Mouse (Mus musculus) ovary, postnatal 10 days (tissue): Measurements from ENCODE around the gene Mettl11b.
"Not testable (repeated sequence)": the region's sequence is repeated elsewhere in the genome, so short reads cannot be mapped to it uniquely, and the experiment has no call there.

ENCODE experiments used
- DNase-seq: peaks from one replicate; pipeline ENCODE4 v3.0.0; 2022; ENCODE audit warnings: low spot score

Gene Mettl11b

DNA sequence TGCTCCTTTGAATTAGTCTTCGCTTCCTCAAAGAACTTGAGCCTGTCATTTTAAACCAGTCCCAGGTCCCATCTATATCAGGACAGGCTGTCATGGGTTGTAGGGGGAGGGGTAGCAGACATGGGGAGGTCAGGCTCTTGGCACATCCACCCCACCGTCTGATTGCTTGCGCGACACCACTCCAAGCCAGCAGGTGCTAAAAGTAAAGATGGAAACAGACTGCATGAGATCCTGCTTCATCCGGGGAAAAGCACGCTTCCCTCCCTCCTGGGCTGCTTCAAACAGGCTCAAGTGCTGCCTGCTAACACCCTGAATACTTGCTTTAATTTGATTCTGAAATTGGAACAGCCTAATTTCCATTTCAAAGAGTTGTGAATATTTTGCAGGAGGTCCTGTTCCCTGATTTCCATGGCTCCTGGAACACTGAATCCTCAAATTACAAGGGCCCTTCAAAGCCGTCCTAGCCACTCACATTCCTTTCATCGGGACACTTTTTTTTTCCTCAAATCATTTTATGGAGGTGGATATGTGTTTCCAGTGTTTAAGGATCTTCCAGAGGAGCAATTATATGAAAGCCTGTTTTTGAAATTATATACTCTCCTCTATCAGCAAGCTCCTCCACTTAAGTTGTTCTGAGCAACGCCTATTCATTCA is at the start of gene Mettl11b:
TSS of gene Mettl11b (minus strand) at position 127 of the 654 bp plus-strand sequence.
- no peak for DNase-seq

DNA sequence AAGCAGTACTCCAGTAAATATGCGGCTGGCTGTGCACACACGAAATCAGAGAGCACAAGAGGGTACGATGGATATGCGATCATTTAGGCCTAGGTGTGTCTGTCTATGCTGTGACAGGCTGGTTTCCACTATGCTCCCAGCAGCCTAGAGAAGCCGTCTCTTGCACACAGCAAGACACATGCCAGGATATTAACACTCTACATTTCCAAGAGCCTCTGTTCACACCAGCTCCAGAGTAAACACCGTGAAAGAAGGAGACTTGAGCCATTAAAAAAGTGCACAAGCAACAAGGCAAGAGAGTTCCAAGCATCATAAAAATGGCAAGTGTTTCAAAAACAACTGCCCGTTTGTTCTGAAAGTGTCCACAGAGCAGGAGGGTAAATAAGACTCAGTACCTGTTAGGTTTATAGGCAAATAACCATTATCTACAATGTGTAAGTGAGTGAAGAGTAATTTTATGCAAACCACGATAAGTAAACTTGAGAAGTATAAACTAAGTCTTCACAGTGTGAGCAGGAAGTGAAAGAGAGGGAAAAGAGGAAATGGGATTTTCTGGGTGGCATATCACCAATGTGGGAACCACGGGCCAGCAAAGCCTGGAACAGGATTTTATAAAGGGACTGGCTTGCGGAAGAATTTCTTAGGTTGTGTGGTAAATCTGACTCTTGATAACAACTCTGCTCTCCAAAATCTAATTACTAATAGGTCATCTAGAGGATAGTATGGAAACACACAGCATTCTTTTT is 32.6 kb upstream of the Mettl11b start:
- DNase-seq: no peak

DNA sequence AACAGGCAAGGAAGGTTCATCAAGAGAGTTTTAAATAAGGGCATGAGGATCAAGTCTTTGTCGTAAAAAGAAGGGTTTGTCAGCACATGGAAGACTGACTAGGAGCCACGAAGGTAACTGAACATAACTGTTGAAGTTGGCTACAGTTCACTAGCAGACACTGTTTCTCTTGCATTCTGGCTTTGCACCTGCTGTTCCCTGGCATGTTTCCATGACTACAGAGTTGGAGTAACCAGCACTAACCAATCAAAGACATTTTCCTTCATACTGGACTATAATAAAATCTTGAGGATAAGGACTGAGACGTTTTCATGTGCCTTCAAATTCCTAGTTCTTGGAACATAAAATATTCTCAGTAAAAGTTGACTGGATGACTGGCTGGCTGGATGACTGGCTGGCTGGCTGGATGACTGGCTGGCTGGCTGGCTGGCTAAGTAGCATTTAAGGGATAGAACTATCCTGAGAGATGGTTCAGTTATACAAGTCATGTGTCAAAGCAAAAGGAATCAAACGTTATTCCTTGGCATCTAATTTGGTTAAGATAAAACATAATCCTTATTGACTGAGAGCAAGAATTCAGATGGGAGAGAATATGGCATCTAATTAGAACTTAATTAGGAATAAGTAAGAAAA is 26.4 kb upstream of the Mettl11b start:
- DNase-seq: no peak

DNA sequence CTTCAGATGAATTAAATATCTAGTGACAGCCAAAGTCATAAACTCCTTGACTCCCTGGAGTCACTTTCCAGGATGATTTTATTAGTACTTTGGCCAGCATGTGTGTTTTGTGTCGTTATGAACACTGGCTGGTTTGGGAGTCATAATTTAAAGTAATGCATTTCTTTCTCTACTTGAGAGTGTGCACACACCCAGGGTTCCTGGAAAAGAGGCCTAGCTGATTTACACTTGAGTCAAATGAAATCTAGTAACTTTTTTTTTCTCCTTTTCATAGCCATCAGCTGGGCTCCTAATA is 12.2 kb upstream of the Mettl11b start:
- DNase-seq: no peak

DNA sequence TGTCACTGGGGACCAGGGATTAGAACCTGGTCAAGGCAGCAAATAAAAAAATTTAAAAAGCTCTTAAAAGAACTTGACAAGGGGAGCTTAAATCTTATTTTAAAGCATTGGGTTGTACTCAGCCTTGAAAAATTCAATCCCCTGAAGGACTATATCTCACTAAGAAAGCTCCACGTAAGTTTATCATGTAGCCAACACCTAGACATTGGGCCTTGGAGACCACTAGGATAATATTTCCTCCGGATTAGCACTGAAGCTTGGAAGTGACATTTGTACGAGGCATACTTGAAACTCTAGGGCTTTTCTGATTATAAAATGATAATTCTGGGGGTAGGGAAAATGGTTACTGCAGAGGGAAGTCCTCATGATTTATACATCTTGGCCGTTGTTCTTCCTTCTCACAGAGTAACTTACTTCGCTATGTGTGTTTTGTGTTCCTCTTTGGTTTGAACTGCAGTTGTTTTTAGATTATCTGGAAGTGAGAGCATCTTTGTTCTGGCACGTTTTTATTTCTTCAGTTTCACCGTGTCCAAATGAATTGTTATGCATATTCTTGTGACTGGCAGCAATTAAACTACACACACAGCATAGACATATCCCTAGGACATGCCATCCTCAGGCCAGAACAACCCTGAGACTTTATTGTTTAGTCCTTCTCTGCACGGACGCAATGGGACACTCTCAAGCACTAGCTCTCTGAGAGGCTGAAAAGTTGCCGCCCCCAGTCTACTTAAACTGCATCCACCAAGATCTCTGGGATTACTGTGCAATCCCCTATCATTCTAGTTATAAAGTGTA is 11.6 kb upstream of the Mettl11b start:
- DNase-seq: no peak

DNA sequence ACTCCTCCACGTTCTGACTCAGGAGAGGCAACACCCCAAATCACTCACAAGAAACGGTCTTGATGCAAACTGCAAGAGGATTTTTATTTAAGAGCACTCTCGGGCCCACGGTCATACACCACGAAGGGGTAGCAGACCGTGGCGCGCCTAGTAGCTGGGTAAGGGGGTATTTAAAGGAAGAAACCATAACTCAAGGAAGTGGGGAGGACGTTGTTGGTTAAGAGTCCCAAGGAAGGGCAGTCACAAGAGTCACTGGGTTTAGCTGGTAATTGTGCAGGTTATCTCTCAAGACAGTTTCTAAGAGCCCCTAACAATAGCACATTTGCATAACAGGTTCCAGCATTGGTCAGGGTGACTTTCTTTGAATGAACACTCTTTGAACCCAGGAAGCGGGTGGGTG is 6.1 kb upstream of the Mettl11b start:
- DNase-seq: not testable (repeated sequence)

DNA sequence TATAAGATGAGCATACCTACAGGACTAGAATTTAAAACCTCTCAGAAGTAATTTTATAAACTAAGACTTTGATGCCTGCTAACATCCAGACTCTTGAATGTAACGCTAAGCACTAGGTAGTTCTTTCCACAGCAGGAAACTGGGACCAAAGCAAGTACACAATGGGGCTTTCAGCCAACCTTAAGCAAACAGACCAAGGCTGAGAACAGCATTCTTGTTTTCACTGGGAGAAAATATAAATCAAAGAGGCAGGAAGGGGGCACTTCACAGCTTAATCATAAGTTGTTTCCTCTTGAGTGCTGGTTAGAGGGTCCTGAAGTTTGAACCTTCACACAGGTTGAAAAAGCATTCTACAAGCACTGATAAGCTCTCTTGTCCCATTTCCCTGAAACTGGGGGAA is 1.1 kb downstream of the Mettl11b start:
- DNase-seq: no peak

DNA sequence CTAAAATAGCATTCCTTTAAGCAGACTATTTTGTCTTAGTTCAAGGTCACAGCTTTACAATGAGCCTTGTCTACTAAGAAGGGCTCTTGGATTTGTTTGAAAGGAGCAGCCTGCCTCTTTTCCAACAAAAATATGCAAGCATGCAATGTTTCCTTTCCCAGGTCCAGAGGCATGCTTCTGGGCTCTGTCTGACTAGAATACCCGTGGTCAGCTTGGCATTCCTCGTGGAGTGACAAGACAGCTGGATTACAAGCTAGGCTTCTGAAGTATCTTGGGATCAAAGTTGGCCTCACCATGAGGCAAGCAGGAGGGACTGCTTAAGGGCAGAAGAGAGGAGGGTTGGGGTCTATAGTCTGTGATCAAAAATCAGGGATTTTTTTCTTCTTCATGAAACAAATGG is 16.4 kb downstream of the Mettl11b start:
- DNase-seq: no peak

DNA sequence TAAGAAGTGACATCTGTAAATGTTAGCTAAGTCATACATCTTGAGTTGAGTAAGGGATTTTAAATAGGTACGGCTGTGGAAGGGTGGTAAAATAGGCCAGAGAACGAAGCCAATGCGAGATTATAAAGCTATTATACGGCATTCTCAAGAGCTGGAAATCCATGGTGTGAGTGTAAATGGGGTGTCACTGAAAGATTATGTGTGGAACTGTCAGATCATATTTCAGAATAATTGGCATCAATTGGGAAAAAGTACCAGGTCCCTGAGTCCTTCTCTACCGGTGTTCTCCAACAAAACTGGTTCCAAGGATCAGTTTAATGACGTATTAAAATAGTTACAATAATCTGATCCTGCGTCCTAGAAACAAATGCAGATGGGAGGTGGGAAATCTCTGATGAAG is 24.5 kb downstream of the Mettl11b start:
- no peak for DNase-seq

DNA sequence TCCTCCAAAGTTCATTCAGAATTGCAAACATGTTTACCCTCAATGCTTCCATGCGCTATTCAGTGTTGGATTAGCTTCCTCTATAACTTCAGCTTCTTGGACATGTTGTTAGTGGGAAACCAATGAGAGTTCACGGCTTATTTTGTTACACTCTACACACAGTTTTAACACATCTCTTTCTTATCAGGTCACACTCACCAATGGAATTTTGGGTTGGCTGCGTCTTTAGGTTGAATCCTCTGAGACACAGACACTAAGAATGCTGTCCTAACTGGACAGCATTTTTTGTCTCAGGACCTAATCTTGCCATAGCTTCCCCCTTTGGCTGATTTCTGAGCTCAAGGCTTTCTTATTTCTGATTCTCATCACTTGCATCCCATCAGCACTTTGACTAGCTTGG is 25.3 kb downstream of the Mettl11b start:
- DNase-seq: no peak

DNA sequence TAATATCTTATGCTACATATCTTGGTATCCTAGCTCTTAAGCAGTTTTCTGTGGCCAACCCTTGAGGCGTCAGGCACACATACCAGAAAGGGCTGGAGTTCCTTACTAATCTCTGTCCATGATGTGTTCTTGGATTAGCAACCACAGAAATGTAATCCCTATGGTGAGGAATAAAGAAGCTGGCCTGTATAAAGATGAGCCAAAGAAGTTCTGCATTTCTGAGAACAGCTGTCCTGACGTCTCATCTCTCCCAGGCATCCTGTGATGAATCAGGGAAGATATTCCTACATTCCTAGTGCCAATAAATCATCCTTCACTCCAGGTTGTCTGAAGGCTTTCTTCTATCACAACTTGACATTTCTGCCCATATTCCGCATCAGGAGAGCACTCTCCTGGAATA is 33.2 kb downstream of the Mettl11b start:
- no peak for DNase-seq

DNA sequence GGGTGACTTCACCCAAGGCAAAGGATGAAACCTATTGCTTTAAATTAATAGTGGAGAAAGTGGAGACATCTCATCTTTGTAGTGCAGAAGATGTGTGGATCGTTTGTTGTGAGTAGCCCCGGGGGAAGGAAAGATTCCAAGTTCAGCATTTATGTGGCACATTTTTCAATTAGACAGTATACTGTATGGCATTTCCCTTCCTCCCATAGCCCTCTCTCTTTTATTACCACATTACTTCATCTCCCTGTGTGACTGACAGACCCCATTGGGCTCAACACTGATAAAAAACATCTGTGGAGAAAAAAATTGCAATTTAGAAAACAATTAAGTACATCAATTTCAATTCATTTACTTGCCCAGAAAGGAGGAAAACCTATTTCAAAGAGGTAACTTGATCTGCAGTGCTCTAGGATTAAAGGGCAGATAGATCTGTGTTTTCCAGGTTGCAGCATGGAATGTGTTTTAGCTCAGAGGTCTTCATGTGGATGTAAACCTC is 42.0 kb downstream of the Mettl11b start:
- no peak for DNase-seq

DNA sequence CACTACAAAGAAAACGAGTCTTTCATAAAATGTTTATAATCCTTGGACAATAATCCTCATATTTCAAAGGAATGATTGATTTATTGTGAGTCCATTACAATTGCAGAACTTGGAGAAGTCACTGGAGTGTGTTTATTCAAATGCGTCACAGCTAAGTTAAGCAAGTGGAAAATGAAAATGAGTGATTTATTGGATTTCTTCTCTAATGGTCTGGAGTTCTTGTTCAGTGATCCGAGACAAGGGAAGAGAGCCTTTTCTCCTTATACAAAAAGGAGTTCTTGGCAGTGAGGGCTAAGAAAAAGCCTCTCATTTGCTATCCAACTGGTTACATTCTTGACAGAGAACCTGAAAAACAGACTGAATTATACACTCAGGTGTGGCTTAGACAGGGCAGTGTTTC is 42.9 kb downstream of the Mettl11b start:
- DNase-seq: no peak

DNA sequence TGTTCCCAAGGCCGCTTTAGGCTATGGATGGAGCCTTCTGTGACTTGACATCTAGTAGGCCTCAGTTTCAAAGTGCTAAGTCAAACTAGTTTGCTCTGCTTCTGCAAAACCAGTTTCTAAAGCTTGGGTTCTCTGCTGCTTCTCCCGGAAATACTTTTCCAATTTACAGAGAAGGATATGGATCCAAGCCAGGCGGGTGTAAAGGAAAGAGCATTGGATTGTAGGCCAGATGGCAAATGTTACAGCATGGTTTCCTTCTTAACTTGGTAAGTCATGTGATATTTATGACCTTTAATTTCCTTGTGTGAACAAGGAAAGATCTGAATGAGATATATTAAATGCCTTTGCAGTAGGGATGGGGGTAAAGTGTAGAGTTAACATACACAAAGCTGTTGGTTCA is 52.2 kb downstream of the Mettl11b start:
- no peak for DNase-seq

DNA sequence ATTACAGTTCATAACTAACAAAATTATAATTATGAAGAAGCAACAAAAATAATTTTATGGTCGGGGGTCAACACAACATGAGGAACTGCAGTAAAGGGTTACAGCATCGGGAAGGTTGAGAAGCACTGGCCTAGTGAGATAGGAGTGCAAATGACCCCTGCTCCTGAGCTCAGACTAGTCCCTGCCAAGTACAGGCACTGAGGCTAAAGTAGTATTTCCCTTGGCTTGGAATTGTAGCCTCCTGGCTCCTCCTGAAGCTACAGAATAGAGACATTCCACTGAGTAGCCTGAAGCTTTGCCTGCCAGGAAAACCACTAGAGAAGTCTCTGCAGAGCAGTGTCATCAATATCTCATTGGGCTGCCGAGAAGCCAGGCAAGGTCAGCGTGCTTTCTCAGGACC is 53.7 kb downstream of the Mettl11b start:
- no peak for DNase-seq

DNA sequence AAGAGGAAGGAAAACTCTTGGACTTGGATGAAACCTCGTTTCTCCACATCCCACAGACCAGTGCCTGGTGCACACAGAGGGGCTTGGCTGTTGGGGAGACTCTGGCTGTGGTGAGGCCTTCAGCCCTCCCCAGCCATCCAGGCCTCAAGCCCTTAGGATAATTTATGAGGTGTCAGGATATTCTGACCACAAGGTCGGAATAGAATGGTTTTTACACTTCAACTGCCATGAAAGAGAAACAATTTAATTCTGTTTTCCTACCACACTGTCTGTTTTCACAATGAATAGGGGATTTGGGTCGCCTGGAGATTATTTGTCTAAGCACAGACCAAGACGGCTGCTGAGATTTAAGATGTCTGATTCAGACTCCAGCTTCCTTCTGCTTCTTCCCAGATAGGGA is 54.3 kb downstream of the Mettl11b start:
- no peak for DNase-seq

DNA sequence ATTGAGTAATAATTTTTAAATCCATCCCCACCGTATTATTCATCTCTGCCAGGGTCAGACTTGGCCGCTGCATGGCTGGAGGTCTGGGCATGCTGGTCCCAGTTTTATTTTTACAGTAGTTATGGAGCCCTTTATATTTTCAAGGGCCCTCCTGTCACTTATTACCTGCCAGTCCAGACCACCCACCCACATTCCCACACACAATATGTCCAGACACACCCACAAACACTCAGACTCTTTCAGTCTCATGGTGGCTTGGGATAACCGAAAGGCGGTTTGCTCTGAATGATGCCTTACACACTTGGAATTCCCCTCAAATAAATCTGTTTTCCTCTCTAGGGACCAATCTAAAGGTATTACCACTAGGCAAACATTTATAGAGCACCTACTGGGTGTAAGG is 55.1 kb downstream of the Mettl11b start:
- no peak for DNase-seq

DNA sequence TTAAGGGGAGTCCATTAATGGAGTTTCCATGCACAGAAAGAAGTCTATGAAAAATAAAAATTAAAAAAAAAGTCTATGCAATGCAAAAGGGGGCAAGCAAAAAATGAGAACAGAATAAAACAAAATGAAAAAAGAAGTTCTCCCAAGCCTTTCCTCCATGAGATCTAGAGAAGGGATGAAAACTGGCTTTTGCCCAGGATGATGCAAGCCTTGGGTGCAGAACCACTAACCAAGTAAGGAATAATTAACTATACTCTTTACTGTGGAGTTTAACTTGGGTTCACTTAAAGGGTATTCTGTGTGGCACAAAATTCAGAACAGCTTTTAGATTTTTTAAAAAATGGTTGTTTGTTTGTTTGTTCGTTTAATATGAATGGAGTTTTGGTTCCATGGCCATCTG is 62.6 kb downstream of the Mettl11b start:
- no peak for DNase-seq

DNA sequence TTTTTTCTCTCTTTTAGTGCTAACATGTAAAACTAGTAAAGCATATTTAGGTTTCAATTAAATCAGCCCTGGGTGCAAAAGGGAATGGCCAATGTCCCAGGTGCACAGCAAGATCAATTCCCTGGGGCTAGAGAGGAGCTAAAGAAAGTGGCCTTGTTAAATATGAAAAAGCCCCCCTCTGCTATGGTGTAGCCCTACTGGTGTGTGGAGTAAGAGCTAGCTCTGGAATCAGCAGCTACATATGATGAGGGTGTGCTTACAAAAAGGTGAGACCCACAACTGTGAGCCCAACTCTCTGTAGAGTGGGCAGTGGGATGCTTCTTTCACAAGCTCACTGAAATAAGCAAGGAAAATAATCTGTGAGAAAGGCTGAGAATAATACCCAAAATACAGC is 66.5 kb downstream of the Mettl11b start:
- no peak for DNase-seq

DNA sequence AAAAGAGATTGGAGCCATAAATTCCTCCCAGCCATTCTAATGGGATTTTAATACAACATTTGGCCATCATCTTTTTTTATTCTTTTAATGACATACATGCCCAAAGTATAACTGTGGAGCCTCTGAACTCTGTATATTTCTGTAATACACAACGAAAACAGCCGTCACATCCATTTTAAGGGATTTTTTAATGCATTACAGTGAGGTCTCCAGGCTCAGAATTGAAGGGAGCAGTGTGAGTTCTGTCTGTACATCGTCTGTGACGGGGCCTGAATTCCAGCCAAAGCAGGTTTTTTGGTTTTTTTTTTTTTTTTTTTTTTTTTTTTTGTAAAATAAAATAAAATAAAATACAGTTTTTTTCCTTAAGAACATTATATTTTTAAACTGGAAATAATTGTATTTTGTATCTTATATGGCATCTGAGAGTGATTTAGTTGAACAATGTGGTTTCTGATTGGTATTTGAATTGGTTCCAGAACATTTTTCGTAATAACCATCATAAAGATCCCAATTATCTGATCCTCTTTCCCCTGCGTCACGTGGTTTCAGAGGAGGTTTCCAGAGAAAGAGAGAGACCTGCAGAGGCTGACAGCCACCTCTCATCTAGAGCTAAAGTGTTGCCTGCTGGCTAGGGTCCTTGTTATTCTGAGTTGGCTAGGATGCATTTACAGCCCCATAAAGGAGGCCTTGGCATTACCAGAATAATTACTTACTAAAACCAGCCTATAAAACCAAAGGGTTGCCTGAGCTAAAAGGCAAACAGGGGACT is 67.1 kb downstream of the Mettl11b start:
- DNase-seq: no peak

DNA sequence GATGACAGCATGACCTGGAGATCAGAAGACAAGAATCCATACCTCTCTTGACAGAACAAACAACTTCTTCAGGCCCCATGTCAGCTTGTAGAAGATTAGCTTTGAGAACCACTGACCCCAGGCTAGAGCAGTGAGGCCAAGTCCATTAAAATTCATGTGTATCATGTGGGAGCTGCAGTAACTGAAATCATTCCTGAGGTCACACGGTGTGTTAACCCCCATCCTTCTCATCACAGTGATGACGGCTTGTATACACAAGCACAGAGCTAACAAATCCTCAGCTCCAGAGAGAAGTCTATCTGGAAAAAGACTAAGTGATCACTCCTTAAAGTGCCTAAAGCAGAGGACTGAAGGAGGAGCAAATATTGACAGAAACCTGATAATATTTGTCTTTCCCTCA is 68.0 kb downstream of the Mettl11b start:
- DNase-seq: no peak

DNA sequence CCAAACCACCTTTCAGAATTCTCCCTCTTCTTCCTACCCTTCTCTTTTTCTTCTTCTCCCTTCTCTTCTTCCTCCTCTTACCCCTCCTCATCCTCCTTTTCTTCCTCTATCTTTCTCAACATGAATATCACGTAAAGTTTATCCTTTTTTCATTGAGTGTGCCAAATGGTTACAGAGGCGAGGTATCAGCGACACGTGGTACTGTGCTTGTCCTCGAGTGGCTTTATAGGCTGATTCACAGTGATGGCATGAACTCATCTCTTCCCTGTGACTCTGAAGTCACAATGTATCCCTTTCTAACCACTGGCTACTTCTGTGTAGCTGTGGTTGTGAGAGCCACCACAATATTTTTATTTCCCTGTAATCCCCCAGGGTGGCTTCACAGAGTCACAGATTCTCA is 68.6 kb downstream of the Mettl11b start:
- no peak for DNase-seq
